Mouse (Mus musculus): ENCODE measurements around the gene Serpina3k. TPM values are rescaled to one million over a fixed set of nuclear protein-coding genes. Genes with fewer than 3 reads are reported as not detected.
"Not testable (repeated sequence)": the region's sequence is repeated elsewhere in the genome, so short reads cannot be mapped to it uniquely, and the experiment has no call there.

Serpina3k gene
- not detected in 2 replicates for polyA plus RNA-seq (2014; fragmentation: Nextera tagmentation; extraction: Ambion mirVana)

DNA sequence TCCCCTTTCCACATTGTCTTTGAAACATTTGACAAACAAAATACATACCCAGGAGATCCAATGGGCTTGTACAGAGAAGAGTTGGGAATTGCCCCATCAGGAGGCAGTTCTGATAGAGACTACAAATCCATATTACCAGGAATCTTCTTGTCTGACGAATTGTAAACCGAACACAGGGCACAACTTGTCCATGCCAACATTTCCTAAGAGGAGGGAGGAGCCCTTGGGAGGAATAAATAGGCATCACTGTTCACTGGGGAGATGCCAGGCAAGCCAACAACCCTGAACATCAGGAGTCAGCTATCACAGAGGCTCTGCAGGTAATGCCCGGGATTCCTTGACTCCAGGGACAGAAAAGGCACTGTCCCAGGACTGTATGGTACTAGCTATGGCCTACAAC is at the start of gene Serpina3k, which contains the start of gene Serpina3m:
TSS of gene Serpina3k (plus strand) at position 261 of the 400 bp plus-strand sequence.
TSS of gene Serpina3m (plus strand) at position 261 of the 400 bp plus-strand sequence.
- WGBS, result 84% methylated on average over 3 of the region's 3 CpGs
- H3K4me1 ChIP-seq (ENCODE audit: control insufficient read depth, insufficient read depth, low read length); H3K4me2 ChIP-seq (ENCODE audit: low read length); ATAC-seq (ENCODE audit: low FRiP score, low TSS enrichment); DNase-seq; H3K36me3 ChIP-seq (ENCODE audit: control insufficient read depth, insufficient read depth, low read length); H3K27me3 ChIP-seq (ENCODE audit: control insufficient read depth, insufficient read depth, low read length); H3K9me3 ChIP-seq (ENCODE audit: control insufficient read depth, low read length); H3K9ac ChIP-seq (replicated peaks; ENCODE audit: low read length); H3K27ac ChIP-seq (replicated peaks; ENCODE audit: low read depth, low read length); H3K4me3 ChIP-seq (replicated peaks; ENCODE audit: low read depth, low read length): not testable (repeated sequence)

DNA sequence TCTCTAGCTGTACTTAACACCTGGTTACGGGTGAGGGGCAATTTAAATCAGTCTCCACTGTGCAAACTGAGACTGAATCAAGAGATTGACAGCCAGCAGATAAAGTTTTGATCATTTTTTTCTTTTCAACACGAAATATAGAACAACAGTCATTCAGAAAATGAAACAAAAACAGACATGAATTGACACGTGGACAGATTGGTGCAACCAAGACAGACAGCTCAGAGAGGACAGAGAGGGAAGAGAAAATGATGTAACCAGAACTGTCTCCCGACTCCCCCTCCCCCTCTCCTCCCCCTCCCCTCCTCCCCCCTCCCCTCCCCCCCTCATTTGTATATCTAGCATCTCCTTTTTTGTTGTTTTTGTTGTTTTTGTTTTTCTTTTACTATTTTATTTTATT is 48.4 kb upstream of the Serpina3k start:
- H3K27me3 ChIP-seq (ENCODE audit: control insufficient read depth, insufficient read depth, low read length), result no peaks in the 10 kb centered on the region
- H3K4me2 ChIP-seq (ENCODE audit: low read length), result no peak overlapping the region
- H3K4me3 ChIP-seq (replicated peaks; ENCODE audit: low read depth, low read length), result no peak overlapping the region
- H3K27ac ChIP-seq (replicated peaks; ENCODE audit: low read depth, low read length), result no peak overlapping the region
- H3K36me3 ChIP-seq (ENCODE audit: control insufficient read depth, insufficient read depth, low read length), result no peaks in the 10 kb centered on the region
- H3K4me1 ChIP-seq (ENCODE audit: control insufficient read depth, insufficient read depth, low read length), result no peaks in the 10 kb centered on the region
- ATAC-seq (ENCODE audit: low FRiP score, low TSS enrichment) (no peak), DNase-seq (no peak)
- no peak overlapping the region for H3K9ac ChIP-seq (replicated peaks; ENCODE audit: low read length)
- 49% methylated on average over 4 of the region's 4 CpGs for WGBS
- H3K9me3 ChIP-seq (ENCODE audit: control insufficient read depth, low read length), result no peaks in the 10 kb centered on the region

DNA sequence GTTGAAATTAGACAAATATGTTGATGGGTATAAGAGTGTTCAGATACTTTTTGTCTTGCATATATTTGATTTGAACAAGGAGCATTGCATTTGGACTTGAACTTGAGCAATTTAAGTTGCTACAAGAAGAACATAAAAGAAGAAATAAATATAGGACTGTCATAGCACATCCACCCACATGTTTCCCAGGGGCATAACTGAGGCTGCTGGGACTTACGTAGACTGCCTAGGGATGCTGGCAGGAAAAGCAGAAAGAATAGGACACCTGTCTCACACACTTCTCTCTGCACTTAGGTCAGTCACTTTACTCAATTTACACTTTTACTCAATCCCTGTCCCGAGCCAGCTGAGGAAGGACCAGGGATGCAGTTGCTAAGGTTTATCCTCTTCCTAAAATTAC is 44.3 kb upstream of the Serpina3k start:
- no peaks in the 10 kb centered on the region for H3K9me3 ChIP-seq (ENCODE audit: control insufficient read depth, low read length)
- H3K9ac ChIP-seq (replicated peaks; ENCODE audit: low read length), result no peak overlapping the region
- DNase-seq (no peak), ATAC-seq (ENCODE audit: low FRiP score, low TSS enrichment) (no peak)
- H3K27ac ChIP-seq (replicated peaks; ENCODE audit: low read depth, low read length), result no peak overlapping the region
- no peaks in the 10 kb centered on the region for H3K36me3 ChIP-seq (ENCODE audit: control insufficient read depth, insufficient read depth, low read length)
- WGBS, result 90% methylated on average over 2 of the region's 2 CpGs
- no peak overlapping the region for H3K4me3 ChIP-seq (replicated peaks; ENCODE audit: low read depth, low read length)
- no peak overlapping the region for H3K4me2 ChIP-seq (ENCODE audit: low read length)
- H3K4me1 ChIP-seq (ENCODE audit: control insufficient read depth, insufficient read depth, low read length), result no peaks in the 10 kb centered on the region
- H3K27me3 ChIP-seq (ENCODE audit: control insufficient read depth, insufficient read depth, low read length), result no peaks in the 10 kb centered on the region

DNA sequence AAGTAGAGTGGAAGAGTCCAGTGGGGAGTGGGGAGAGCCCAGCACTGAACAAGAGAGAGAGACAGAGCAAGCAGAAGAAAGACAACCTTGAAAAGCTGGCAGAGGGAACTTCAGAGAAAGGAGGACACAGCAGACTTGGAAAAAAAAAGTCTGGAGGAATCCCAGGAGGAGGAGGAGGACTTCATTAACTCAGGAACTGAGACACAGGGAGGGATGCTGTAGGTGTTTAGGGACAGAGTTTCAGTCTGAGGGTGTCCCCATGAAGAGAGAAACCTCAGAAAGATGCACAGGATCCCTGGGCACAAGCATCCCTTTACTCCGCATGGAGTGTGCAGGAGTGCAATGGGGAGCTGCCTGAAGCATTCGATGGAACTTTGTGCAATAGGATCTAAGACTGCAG is 40.2 kb upstream of the Serpina3k start:
- H3K27ac ChIP-seq (replicated peaks; ENCODE audit: low read depth, low read length), result no peak overlapping the region
- 96% methylated on average over 2 of the region's 2 CpGs for WGBS
- DNase-seq (no peak), ATAC-seq (ENCODE audit: low FRiP score, low TSS enrichment) (no peak)
- H3K9me3 ChIP-seq (ENCODE audit: control insufficient read depth, low read length), result no peaks in the 10 kb centered on the region
- H3K36me3 ChIP-seq (ENCODE audit: control insufficient read depth, insufficient read depth, low read length), result no peaks in the 10 kb centered on the region
- no peaks in the 10 kb centered on the region for H3K27me3 ChIP-seq (ENCODE audit: control insufficient read depth, insufficient read depth, low read length)
- no peak overlapping the region for H3K4me3 ChIP-seq (replicated peaks; ENCODE audit: low read depth, low read length)
- no peak overlapping the region for H3K9ac ChIP-seq (replicated peaks; ENCODE audit: low read length)
- no peak overlapping the region for H3K4me2 ChIP-seq (ENCODE audit: low read length)
- no peaks in the 10 kb centered on the region for H3K4me1 ChIP-seq (ENCODE audit: control insufficient read depth, insufficient read depth, low read length)

DNA sequence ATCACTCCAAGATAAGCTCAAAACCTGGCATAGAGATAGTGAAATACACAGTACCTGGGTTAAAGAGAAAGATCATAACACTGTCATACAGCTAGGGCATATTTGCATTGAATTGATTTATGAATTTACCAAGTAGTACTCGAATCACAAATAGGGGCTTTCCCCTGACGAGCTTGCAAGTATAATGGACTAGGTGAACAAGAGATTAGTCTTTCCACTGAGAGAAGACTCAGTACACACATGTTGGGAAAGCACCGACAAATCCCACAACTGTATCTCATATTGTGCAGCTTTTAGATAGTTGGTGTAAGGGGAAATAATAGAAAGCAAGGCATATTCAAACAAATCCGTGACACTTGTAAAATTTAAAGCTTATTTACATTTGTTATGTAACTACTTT is 32.3 kb upstream of the Serpina3k start:
- 87% methylated on average over 4 of the region's 4 CpGs for WGBS
- Histone ChIP-seq H3K27ac (replicated peaks; ENCODE audit: low read depth, low read length) (no peak overlapping the region), H3K4me3 (replicated peaks; ENCODE audit: low read depth, low read length) (no peak overlapping the region), H3K9me3 (ENCODE audit: control insufficient read depth, low read length) (no peaks in the 10 kb centered on the region), H3K4me2 (ENCODE audit: low read length) (no peak overlapping the region), H3K4me1 (ENCODE audit: control insufficient read depth, insufficient read depth, low read length) (no peaks in the 10 kb centered on the region), H3K36me3 (ENCODE audit: control insufficient read depth, insufficient read depth, low read length) (no peaks in the 10 kb centered on the region), H3K27me3 (ENCODE audit: control insufficient read depth, insufficient read depth, low read length) (no peaks in the 10 kb centered on the region), H3K9ac (replicated peaks; ENCODE audit: low read length) (no peak overlapping the region)
- ATAC-seq (ENCODE audit: low FRiP score, low TSS enrichment), result no peak
- DNase-seq, result no peak

DNA sequence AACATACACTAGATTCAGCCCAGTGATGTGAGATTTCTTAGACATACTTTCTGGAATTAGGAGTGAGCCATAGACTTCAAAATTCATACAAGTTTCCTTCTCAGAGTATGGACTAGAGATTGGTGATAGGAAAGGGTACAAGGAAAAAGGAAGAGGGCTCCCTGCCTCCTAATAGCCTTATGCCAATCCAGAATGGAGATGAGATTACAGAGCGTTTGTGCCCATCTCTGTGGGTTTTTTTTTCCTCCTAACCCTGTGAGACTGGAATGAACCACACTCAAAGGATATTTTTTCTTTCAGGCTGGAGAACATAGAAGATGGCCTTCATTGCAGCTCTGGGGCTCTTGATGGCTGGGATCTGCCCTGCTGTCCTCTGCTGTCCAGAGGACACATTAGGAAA is 24.0 kb upstream of the Serpina3k start, which contains the start of gene Serpina3j:
TSS of gene Serpina3j (plus strand) at position 301 of the 400 bp plus-strand sequence.
- Histone ChIP-seq H3K27ac (replicated peaks; ENCODE audit: low read depth, low read length) (no peak within 1 kb of the TSS), H3K36me3 (ENCODE audit: control insufficient read depth, insufficient read depth, low read length) (no peaks in the 10 kb centered on the region), H3K9me3 (ENCODE audit: control insufficient read depth, low read length) (no peaks in the 10 kb centered on the region), H3K27me3 (ENCODE audit: control insufficient read depth, insufficient read depth, low read length) (no peaks in the 10 kb centered on the region), H3K9ac (replicated peaks; ENCODE audit: low read length) (no peak within 1 kb of the TSS), H3K4me1 (ENCODE audit: control insufficient read depth, insufficient read depth, low read length) (no peaks in the 10 kb centered on the region), H3K4me2 (ENCODE audit: low read length) (no peak within 1 kb of the TSS), H3K4me3 (replicated peaks; ENCODE audit: low read depth, low read length) (no peak within 1 kb of the TSS)
- no peak for DNase-seq
- ATAC-seq (ENCODE audit: low FRiP score, low TSS enrichment), result no peak
- WGBS, result 93% methylated on average over 1 of the region's 1 CpGs

DNA sequence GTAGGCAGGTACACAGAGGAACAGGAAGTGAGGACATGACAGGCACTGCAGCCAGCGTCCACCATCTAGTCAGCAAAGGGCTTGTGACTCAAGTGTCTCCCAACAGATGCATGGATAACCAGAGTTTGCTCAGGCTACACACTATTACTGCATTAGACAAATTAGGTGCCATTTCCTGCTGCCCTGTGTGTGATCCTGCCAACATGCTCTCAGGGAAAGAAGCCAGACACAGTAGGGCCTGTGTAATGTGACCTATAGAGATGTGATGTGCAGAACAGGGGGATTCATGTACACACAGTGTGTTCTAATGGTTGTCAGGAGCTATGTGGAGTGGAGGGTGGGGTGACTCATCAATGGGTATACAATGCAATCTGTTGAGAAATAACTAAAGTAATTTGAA is 15.8 kb upstream of the Serpina3k start:
- Histone ChIP-seq H3K36me3 (ENCODE audit: control insufficient read depth, insufficient read depth, low read length) (no peaks in the 10 kb centered on the region), H3K9ac (replicated peaks; ENCODE audit: low read length) (no peak overlapping the region), H3K9me3 (ENCODE audit: control insufficient read depth, low read length) (no peaks in the 10 kb centered on the region), H3K4me1 (ENCODE audit: control insufficient read depth, insufficient read depth, low read length) (no peaks in the 10 kb centered on the region), H3K4me3 (replicated peaks; ENCODE audit: low read depth, low read length) (no peak overlapping the region), H3K4me2 (ENCODE audit: low read length) (no peak overlapping the region), H3K27me3 (ENCODE audit: control insufficient read depth, insufficient read depth, low read length) (no peaks in the 10 kb centered on the region), H3K27ac (replicated peaks; ENCODE audit: low read depth, low read length) (no peak overlapping the region)
- DNase-seq, result no peak
- WGBS, result 85% methylated on average over 1 of the region's 1 CpGs
- ATAC-seq (ENCODE audit: low FRiP score, low TSS enrichment), result no peak

DNA sequence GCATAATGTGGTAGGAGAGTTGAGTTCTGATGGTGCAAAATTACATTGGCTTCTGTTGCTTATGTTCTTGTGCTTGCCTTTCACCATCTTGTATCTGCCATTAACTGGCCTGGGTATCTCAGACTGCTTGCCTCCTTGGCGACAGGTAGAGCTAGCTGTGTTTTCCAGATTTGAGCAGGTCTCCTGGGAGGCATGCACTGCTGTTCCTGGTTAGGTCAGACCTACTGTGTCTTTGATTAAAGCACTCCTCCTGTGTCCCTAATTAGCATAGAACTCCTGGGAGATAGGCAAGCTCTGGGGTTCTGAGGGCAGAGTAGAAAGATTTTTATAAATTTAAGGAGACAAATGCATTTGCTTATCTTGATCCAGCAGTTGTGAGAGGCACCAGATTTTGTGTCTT is 6.6 kb upstream of the Serpina3k start:
- no peaks in the 10 kb centered on the region for H3K4me1 ChIP-seq (ENCODE audit: control insufficient read depth, insufficient read depth, low read length)
- no peaks in the 10 kb centered on the region for H3K27me3 ChIP-seq (ENCODE audit: control insufficient read depth, insufficient read depth, low read length)
- H3K4me3 ChIP-seq (replicated peaks; ENCODE audit: low read depth, low read length), result no peak overlapping the region
- H3K9me3 ChIP-seq (ENCODE audit: control insufficient read depth, low read length), result no peaks in the 10 kb centered on the region
- ATAC-seq (ENCODE audit: low FRiP score, low TSS enrichment), result no peak
- H3K27ac ChIP-seq (replicated peaks; ENCODE audit: low read depth, low read length), result no peak overlapping the region
- WGBS, result 26% methylated on average over 1 of the region's 1 CpGs
- H3K36me3 ChIP-seq (ENCODE audit: control insufficient read depth, insufficient read depth, low read length), result no peaks in the 10 kb centered on the region
- no peak overlapping the region for H3K4me2 ChIP-seq (ENCODE audit: low read length)
- DNase-seq, result no peak
- no peak overlapping the region for H3K9ac ChIP-seq (replicated peaks; ENCODE audit: low read length)

DNA sequence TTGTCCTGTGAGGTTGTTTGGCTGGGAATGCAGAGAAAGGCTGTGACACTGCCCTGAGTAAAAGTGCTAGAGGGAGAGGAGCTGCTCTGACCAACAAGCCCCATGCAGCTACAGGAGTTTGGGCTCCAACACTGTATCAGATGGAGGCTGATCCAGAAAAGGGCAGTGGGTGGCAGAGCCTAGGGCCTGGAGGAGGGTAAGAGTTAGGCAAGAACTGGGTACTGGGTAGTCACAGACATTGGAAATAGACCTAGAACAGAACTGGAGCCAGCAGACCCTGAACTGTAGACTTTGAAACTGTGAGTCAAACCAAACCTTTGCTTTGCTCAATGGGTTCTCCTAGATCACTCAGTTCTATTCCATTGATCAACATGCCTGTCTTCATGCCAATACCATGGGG is 1.4 kb upstream of the Serpina3k start:
- H3K27ac ChIP-seq (replicated peaks; ENCODE audit: low read depth, low read length); H3K9ac ChIP-seq (replicated peaks; ENCODE audit: low read length); H3K36me3 ChIP-seq (ENCODE audit: control insufficient read depth, insufficient read depth, low read length); H3K4me1 ChIP-seq (ENCODE audit: control insufficient read depth, insufficient read depth, low read length); H3K9me3 ChIP-seq (ENCODE audit: control insufficient read depth, low read length); H3K4me2 ChIP-seq (ENCODE audit: low read length); ATAC-seq (ENCODE audit: low FRiP score, low TSS enrichment); DNase-seq; H3K27me3 ChIP-seq (ENCODE audit: control insufficient read depth, insufficient read depth, low read length); H3K4me3 ChIP-seq (replicated peaks; ENCODE audit: low read depth, low read length): not testable (repeated sequence)
